Mouse (Mus musculus): ENCODE measurements around the gene Klf3. TPM values are rescaled to one million over a fixed set of nuclear protein-coding genes. Genes with fewer than 3 reads are reported as not detected.

Klf3 gene
- total RNA-seq, 4 experiments from 2014 or later: 6.7 to 16.3 (median 10.1) TPM

DNA sequence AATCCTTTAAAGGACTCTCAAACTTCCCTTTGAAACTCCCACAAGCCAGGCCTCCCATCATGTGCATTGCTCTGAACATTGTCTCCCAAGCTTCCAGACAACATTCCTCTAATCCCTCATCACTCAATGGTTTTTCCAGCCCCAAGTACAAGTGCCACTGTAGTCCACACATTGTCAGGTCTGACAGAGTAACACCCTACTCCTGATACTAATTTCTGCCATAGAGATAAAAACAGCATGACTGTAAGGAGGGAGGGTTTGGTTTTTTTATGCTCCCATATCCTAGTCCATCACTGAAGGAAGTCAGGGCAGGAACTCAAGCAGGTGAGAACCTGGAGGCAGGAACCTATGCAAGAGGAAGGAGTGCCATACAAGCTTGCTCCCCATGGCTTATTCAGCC lies 30.2 kb downstream of the Klf3 start:
- no peak for DNase-seq (ENCODE audit: low spot score in 2 of 2)

DNA sequence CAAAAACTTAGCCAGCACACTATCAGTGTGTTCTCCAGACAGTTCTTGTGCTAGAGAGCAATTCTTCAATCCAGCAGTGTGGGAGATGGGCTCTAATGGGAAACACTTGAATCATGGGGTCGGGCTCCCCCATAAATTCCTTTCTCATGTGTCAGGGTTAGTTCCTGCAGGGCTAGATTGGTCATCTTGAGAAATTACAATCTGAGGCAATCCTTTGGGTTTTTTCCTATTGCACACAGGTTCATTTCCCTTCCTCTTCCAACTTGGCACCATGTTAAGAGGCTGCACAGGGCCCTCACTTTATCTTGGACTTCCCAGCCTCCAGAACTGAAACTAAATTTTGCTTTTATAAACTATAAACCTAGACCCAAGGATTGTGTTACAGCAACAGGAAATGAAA lies 31.0 kb downstream of the Klf3 start:
- DNase-seq (ENCODE audit: low spot score in 2 of 2): no peak

DNA sequence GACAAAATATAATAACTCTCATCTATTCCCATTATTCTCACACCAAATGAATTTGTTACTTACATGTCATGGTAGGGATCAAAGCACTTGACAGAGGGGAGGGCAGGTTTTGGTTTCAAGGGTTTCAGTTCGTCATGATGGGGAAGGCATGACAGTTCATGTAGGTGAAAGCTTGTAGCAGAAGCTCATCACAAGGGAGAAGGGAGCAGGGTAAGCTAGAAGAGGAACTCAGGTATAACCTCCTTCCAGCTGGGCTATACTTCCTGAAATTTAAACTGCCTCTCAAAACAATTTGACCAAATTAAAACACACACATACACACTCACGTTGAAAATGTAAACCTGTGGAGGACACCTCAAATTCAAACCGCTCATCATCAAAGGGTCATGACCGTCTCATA lies 32.1 kb downstream of the Klf3 start:
- DNase-seq (ENCODE audit: low spot score in 2 of 2): no peak

DNA sequence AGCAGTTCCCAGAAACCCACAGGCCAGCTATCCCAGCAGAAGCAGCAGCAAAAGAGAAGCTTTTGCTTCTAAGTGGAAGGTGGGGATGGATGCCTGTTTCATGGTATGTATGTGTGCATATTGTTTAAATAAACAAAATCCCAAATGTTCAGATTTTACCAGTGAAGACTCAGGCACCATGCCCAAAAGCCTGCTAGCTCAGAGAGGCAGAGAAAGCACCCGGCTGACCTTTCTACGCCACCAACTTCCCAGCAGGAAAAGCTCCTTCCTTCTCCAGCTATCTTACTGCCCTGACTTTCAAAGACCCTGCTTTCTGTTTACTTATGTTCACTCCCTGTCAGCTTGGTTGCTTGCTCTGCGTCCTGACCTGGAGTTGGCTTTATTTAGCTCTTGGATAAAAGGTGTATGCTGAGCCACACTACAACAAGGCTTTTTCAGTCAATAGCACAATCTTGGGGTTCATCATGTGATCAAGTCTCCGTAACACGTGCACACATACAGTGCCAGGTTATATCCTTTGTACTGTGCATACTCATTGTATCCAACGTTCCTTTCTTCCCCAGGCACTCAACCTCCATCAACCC lies 35.9 kb downstream of the Klf3 start:
- DNase-seq (ENCODE audit: low spot score in 2 of 2): no peak

DNA sequence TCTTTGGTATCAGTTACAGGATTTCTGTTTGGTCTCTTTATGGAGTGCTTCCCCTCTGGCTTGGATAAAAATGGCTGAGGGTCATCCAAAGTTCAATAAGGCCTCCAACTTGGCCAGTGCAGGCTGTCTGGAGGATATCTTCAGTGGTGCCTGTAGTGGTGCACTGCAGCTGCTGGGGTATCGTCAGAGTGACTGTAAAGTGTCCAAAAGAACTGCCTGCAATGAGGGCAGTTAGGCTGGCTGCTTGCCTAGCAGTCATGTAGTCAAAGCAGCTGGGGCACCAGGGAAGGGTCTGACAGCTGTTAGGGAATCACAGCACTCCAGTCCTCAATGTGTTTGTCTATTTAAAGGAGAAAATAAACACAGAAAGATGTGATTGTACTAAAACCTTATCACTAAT lies 36.9 kb downstream of the Klf3 start:
- no peak for DNase-seq (ENCODE audit: low spot score in 2 of 2)

DNA sequence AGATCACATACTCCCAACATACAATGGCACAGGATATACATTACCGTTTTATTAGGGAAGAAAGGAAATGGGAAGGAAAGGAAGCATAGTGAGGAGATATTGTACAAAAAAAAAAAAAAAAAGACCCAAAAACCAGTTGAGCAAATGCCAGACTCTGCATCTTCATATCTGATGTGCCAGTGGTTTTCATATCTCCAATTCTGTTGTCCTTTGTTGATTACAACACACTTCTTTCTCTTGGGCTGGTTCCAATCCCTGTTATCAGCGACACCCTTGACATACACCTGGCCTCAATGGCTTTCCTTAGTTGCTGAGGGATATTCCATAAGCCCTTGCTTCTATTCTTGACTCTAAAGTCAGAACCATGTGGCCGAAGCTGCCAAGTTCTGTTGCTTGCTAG lies 41.4 kb downstream of the Klf3 start:
- DNase-seq (ENCODE audit: low spot score in 2 of 2): no peak

DNA sequence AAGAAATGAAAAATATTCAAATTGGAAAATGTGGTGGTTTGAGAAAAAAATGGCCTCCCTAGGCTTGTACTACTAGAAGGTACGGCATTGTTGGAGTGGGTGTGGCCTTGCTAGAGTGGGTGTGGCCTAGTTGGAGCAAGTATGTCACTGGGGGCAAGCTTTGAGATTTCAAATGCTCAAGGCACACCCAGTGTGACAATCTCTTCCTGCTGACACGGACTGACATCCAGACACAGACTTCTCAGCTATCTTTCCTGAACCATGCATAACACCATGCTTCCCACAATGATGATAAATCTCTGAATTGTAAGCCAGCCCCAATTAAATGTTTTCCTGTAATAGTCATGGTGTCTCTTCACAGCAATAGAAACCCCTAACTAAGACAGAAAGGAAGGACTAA lies 44.1 kb downstream of the Klf3 start:
- DNase-seq (ENCODE audit: low spot score in 2 of 2): no peak

DNA sequence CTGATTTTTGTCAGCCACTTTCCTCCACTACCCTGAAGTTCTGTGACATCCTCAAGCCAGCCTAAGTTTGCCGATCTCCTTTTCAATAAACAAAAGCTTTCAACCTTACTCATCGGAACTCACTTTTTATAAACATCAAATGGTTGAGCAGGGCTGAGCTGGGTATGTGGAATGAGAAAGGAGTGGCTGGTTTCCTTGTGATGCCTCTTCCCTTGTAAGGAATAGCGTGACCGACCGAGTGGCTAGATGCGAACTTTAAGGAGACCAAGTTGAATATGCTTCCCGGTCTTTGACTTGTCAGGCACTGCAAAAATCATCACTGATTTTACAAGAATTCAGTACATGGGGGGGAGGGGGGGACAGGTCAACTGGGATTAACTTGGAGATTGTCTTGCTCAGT lies 46.7 kb downstream of the Klf3 start:
- DNase-seq (ENCODE audit: low spot score in 2 of 2): no peak

DNA sequence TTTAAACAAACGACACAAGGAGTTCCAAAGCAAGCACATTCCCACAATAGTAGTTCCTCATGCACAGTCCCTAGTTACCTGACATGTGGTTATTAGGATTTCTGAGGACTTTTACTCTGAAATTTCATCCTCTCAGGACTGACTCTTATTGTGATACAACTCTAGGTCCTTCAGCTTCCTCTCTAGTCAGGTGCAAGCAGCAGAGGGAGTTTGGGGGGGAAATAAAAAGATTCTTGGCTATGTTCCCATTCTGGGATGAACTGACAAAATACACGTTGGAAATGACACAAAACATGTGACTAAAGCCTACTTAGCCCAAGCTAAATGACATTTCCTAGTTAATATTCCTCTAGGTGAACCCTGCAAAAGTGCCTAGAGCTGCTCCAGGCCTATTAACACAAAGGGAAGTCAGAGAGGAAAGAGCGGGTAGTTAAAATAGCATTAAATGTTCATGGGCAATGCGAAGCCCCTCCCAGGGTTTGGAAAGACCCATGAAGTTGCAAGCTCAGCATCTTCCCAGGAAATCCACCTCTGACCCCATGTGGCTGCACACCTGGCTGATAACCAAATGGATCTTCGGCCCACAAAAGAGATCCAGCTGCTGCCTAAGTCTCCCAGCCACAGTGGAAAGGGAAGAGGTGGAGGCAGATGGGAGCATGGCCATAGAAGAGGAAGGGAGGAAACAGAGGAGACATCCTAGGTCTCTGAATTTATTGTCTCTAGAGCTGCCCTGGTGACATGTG lies 49.6 kb downstream of the Klf3 start:
- DNase-seq (ENCODE audit: low spot score in 2 of 2): no peak

DNA sequence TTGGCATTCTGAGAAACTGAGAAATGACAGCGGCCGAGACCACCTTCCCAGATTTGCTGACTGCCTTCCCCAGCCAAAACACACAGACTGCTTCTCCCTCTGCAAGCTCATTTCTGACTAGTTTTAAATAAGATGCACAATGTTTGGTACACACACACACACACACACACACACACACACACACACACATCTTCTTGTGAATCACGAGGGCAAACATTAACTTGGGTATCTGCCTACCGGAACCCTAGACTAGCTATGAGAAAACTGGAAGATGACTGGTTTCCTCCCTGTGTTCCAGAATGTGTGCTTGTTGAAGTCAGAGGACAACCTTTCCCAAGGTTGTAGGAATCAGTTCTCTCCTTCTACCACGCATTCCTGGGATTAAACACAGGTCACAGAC lies 50.2 kb downstream of the Klf3 start:
- DNase-seq (ENCODE audit: low spot score in 2 of 2): no peak

DNA sequence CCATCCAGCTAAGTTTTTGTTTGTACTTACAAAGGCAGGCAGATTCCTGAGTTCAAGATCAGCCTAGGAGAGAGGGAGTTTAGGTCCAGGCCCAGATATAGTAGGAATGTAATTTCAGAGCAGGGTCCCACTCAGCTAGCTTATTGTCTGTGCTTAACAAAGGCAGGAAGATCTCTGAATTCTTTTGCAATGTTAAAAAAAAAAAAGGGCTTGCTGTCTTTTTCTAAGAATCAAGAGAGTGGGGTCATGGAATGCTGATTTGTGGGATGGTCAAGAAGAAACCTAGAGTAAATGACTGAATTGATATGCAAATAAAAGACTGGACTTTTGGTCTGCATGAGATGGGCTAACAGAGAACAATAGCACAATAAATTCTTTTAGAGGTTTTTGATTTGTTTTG lies 52.0 kb downstream of the Klf3 start:
- DNase-seq (ENCODE audit: low spot score in 2 of 2): no peak

DNA sequence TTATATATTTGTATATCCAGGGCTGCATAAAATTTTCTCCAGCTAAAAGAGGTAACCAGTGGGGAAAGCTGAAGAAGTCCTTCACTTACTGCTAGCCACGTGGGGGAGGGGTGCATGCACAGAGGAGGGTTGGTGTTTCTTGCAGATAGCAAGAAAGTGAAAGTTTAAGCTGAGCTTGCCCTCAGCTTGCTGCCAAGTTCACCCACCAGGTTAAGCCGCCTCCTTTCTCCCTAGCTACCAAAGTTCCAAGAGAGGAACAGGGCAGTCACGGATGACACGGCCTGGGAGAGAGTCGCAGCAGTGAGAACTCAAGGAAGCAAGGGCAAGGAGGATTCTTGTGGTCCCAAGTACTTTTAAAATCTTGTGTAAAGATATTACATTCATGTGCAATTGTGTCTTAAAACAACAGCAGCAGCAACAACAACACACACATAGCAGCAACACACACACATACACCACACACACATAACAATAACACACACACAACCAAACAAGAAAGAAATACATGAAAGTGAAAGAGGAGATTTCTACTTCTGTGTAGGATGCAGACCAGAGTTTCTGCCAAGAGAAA lies 57.8 kb downstream of the Klf3 start:
- no peak for DNase-seq (ENCODE audit: low spot score in 2 of 2)

DNA sequence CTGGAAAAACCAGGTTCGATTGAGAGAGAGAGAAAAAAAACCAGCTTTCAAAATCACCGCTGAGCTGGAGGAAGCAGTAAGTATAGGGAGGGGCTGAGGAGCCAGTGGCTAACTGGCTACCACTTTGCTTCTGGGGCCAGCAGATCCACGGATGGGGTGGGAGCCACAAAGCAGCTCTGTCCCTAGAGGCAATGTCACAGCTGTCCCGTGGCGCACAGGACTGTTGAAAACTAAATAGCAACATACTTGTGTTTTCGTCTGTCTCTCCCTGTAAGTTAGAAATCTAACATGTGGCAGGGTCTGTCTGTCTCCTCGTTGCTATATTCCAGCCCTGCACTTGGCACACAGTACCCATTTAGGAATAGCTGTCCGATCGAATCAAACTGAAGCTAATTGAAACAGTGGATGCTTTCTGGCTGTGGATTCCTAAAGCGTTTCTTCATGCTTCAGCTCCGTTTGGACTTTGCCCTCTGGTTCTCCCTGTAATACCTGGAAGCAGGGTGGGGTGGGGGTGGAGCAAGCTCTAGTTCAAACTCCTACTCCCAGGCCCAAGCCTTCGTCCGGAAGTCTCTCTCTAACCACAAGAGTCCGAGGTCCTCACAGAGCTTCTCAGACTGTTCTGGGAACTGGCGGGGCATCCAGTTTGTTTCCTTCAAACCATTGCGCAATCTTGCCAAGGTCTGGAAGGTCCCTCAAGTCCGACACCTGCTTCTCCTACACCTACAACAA lies 58.4 kb downstream of the Klf3 start:
- peak in 1 of 2 experiments; percentile 10 for DNase-seq (ENCODE audit: low spot score in 2 of 2)

DNA sequence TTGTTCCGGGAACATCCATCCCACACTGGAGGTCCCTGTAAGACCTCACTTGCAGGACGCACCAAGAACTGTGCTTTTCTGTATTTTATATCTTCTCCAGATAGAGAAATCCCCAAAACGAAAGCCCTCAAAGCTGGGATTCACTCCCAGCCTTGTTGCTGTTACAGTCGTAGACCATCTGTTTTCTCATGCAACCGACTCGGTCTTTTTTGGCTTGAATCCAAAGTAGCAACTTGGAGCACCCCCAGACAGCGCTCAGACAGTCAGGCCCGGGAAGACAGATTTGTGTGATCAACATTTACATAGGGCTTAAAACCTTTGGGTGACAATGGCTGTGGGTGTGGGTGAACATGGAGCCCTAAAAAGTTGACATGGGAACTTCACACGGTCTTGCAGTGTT lies 59.1 kb downstream of the Klf3 start:
- peak in 1 of 2 experiments; percentile 12 for DNase-seq (ENCODE audit: low spot score in 2 of 2)

DNA sequence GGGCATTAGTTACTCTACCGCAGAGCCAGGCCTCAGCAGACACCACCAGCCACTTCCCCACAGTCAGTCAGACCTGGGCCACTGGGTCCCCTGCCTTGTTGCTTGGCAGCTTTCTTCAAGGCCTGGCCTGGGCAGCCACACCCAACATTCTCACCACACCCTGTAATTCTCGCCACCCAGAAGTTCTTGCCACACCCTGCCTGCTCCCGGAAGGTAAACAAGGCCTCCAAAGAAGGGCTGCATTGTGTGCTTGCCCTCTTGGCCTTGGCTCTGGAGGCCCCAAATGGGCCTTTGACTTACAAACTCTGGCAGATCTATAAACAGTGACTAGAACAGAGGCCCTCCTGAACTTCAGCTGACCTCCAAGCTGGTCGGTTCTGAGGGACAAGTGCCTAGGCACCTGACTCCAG lies 61.5 kb downstream of the Klf3 start:
- DNase-seq (ENCODE audit: low spot score in 2 of 2): peak in 1 of 2 experiments; percentile 26

DNA sequence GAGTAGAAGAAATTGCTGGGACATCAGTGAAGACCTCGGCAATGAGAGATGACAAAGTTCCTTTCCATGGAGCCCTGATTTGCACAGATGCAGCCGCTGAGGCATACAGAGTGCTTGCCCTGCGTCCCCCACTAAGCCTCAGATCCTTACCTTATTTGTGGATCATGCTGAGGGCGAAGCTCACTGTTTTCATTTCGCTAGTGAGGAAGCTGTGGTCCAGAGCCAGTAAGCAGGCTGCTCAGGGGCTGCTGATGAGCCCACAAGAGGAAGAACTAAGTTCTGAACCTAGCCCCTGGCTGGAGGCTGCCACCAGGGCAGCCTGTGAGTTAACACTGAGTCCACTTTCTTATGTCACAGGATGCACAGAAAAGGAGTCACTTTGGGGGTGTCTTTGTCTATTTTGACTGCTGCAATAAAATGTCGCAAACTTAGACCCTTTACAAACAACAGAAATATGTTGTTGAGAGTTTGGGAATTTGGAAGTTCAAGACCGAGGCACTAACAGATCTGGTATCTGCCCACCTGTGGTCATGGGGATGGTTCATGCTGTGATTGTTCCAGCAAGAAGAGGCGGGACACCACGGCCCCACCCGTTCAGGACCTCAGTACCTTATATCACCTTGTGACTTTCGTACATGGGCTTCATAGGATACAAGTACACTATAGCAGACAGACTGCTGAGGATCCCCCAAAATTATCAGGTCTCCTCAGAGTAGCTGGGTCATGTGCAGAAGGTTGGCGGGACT lies 62.2 kb downstream of the Klf3 start:
- no peak for DNase-seq (ENCODE audit: low spot score in 2 of 2)

DNA sequence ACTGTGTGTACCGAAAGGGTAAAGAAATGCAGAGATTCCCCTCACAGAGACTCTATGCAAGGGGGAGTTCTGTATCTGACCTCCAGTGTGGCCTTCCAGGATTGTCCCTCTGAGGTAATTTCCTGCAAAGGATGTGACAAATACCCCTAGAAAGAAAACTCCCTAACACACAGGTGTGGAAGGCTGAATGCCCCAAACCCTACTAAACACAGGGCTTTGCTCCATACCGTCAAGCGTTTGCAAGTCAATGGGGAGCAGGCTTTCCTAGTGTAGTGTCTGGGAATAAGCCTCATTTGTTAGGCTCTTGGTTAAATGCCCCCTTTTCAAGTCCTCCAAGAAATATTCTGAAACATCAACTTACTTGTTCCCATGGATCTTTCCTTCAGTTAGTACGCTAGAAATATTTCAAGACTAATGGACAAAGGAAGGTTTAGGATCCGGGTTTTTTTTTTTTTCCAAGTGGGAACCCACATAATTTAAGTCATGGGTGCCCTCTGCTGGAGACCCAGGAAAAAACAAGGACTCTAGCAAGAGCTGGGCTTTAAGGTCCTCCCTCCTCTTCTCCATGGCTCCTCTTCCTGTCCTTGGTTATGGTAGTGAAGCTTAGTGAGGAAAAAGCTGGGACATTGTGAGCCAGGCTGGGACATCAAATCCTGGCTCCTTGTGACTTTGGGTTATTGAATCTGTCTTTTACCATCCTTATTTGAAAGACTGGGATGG lies 63.3 kb downstream of the Klf3 start:
- peak; percentile 61 to 65 for DNase-seq (ENCODE audit: low spot score in 2 of 2)

DNA sequence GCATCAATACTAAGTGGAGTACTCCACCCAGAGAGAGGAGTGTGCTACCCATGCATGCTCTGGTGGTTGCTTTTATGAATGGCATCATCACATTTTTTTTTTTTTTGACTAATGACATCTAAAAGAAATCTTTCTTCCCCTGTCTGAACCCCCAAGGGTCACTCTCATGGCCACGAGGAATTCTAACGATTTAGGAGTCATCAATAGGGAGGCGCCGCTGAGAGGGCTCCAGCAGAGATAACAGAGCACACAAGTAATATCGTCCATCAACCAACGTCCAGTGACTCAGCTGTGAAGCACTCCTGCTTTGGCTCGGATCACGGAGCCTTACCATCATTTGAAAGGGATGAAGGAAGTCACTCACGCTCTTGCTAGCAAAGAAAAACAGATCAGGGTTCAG lies 63.9 kb downstream of the Klf3 start:
- no peak for DNase-seq (ENCODE audit: low spot score in 2 of 2)

DNA sequence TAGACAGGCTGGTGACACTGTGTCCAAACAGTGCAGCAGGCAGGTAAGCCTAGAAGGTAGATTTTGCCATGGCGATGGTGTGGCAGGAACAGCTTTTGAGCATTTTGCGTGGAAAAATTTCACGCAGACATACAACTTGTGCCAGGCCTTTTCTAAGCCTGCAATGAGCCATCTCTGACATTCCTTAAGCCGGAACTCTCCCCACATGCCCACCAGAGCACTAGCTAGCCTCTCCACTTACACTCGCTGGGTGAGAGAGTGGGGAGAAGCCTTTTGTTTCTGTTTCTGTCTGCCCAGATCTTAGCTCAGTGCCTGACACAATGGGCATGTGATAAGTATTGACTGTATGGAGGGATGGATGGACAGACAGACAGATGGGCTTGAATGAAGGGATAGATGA lies 64.4 kb downstream of the Klf3 start:
- DNase-seq (ENCODE audit: low spot score in 2 of 2): no peak

DNA sequence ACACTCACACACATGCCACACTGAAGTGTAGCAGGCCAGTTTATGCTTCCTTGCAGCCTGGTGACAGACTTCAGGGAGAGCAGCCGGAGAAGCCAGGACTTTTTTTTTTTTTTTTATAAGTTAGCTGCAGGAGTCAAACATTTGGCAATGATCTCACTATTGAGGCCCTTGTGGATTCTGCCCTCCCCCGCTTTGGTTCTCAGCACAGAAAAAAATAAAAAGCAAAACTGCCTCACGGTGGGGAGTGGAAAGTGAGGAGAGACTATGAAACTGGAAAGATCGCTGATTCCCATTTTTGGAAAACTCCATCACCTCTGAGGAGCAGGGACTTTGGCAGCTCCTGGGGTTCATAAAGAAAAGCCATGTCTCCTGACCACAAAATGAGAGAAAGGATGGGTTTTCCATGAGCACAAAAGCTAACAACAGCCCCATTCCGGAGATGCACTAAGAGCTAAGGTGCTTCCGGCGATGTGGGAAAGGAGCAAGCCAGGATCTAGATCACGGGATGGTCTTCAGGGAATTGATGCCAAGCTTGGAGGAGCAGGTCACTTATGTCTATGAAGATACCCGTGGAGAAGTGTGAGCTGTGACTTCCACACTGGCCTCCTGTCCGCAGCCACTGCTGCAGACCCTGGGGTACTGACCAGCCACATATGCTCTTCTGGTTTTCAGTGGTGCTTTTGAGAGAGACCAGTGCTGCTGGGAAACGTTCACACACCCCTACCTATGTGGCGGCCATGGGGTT lies 73.1 kb downstream of the Klf3 start:
- no peak for DNase-seq (ENCODE audit: low spot score in 2 of 2)

Measured in gastrocnemius, adult 8-10 months (tissue).